Mouse (Mus musculus): ENCODE results near the gene Col17a1. TPM values are rescaled to one million over a fixed set of nuclear protein-coding genes. Genes with fewer than 3 reads are reported as not detected.

Col17a1 gene
- polyA plus RNA-seq, 1 experiment: 20.2 TPM

GRCm38 (mm10) chr19:47710376-47710775 lies 18.5 kb upstream of the Col17a1 start:
- H3K4me3 ChIP-seq (replicated peaks; ENCODE audit: extremely low read depth, low read depth, low read length): no peak overlapping the region
- no peaks in the 10 kb centered on the region for H3K4me1 ChIP-seq (ENCODE audit: control insufficient read depth, insufficient read depth, low read length)
- WGBS: 79% methylated on average over 4 of the region's 4 CpGs
- TF ChIP-seq CTCF (IDR thresholded peaks at IDR 0.05; ENCODE audit: insufficient read depth, low read length) (no peak), POLR2A (IDR thresholded peaks at IDR 0.05; ENCODE audit: borderline replicate concordance, extremely low read depth, low read depth, low read length) (no peak)
- DNase-seq: no peak

DNA sequence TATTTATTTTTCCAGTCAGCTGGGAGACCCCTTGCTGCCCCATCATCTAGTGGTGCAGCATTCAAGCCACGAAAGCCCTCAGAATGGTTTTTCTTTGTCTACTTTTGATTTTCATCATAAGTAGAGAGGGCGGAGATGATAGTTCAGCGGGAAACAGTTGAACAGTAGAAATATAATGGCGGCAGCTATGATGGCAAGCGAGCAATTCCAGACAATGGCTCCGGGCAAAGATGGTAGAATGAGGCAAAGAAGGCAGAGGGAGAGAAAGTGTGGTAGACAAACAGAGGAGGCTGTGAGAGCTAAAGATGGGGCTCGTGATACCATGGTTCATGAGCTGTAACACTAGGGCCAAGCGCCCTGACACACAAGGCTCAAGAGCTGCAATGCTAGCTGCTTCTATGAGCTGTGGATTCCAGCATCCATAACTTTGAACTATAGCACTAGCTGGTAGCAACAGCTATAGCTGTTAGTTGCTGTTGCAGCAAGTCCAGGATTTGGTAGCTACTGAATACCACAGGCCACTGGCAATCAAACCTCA lies 13.9 kb upstream of the Col17a1 start:
- Histone ChIP-seq H3K4me1 (ENCODE audit: control insufficient read depth, insufficient read depth, low read length) (no peaks in the 10 kb centered on the region), H3K4me3 (replicated peaks; ENCODE audit: extremely low read depth, low read depth, low read length) (no peak overlapping the region)
- WGBS: 90% methylated on average over 8 of the region's 8 CpGs
- no peak for DNase-seq
- TF ChIP-seq CTCF (IDR thresholded peaks at IDR 0.05; ENCODE audit: insufficient read depth, low read length) (no peak), POLR2A (IDR thresholded peaks at IDR 0.05; ENCODE audit: borderline replicate concordance, extremely low read depth, low read depth, low read length) (no peak)

DNA sequence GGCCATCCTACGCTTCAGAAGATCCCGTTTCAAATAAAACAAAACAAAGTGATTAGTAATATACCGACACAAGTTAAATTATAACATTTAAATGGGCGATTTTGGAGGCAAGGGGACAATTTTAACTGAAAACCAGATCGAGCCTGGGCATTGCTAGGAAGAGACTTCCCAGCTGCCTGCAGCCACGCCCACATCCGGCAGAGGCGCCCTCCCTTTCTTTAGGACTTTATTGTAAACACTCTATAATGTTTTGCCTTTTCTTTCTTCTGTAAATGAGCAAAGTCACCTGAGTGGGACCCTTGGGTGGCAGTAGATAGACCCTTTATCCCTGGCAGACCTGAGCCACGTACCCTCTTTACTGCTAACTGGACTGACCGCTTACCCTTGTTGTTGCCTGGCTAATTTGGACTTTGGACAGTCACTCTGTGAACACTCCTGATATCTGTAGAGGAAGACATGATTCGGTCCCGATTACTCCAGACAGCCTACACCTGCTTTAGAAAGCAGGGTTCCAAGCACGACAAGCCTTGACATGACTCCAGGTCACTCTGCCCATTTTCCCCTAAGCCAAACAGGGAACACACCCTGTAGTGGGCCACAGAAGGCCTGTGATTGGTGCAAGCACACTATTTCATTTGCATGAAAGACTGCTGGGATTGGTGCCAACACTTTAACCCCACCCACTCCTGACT lies 13.3 kb upstream of the Col17a1 start:
- no peak for DNase-seq
- Histone ChIP-seq H3K4me1 (ENCODE audit: control insufficient read depth, insufficient read depth, low read length) (no peaks in the 10 kb centered on the region), H3K4me3 (replicated peaks; ENCODE audit: extremely low read depth, low read depth, low read length) (no peak overlapping the region)
- TF ChIP-seq POLR2A (IDR thresholded peaks at IDR 0.05; ENCODE audit: borderline replicate concordance, extremely low read depth, low read depth, low read length): no peak
- TF ChIP-seq CTCF (IDR thresholded peaks at IDR 0.05; ENCODE audit: insufficient read depth, low read length): no peak
- 61% methylated on average over 13 of the region's 13 CpGs for WGBS

DNA sequence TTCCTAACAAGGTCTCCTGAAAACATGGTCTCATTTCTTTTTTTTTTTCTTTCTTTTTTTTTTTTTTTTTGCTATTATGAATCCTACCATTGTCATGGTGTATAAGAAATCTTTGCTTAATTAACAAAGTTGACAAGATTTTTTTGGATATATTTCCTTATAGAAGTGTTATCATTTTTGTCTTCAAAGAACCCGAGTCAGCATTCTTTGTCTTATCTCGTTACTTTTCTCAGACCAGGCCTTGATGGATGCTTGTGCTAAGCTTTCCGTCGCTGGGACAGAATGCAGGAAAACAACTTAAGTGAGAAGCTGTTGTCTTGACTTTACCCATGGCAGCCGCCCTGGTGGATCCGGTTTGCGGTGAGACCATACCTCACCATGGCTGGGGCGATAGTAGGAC lies 8.6 kb upstream of the Col17a1 start:
- WGBS: 86% methylated on average over 8 of the region's 8 CpGs
- no peak for TF ChIP-seq CTCF (IDR thresholded peaks at IDR 0.05; ENCODE audit: insufficient read depth, low read length)
- TF ChIP-seq POLR2A (IDR thresholded peaks at IDR 0.05; ENCODE audit: borderline replicate concordance, extremely low read depth, low read depth, low read length): no peak
- DNase-seq: no peak
- Histone ChIP-seq H3K4me1 (ENCODE audit: control insufficient read depth, insufficient read depth, low read length) (no peaks in the 10 kb centered on the region), H3K4me3 (replicated peaks; ENCODE audit: extremely low read depth, low read depth, low read length) (no peak overlapping the region)

GRCm38 (mm10) chr19:47699743-47700142 lies 7.8 kb upstream of the Col17a1 start:
- 45% methylated on average over 9 of the region's 9 CpGs for WGBS
- DNase-seq: no peak
- TF ChIP-seq CTCF (IDR thresholded peaks at IDR 0.05; ENCODE audit: insufficient read depth, low read length): no peak
- TF ChIP-seq POLR2A (IDR thresholded peaks at IDR 0.05; ENCODE audit: borderline replicate concordance, extremely low read depth, low read depth, low read length): no peak
- no peak overlapping the region for H3K4me3 ChIP-seq (replicated peaks; ENCODE audit: extremely low read depth, low read depth, low read length)
- H3K4me1 ChIP-seq (ENCODE audit: control insufficient read depth, insufficient read depth, low read length): no peaks in the 10 kb centered on the region

DNA sequence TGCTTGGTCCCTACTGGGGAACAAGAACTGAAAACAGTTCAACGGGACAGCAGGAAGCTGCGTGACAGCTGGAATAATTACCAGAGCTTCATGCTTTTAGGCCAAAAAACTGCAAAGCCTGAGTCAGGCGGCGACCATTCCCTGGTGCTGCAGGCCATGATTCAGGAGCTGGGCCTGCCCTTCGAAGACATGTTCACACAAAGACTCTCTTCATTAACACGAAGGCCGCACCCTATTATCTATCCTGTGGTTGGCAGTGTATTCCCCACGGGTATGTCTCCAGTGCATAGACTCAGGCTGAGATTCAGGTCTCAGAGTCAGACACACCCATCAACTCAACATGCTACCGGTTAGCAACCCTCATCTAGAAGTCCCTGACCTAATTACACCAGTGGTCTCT lies 6.4 kb upstream of the Col17a1 start:
- TF ChIP-seq CTCF (IDR thresholded peaks at IDR 0.05; ENCODE audit: insufficient read depth, low read length) (no peak), POLR2A (IDR thresholded peaks at IDR 0.05; ENCODE audit: borderline replicate concordance, extremely low read depth, low read depth, low read length) (no peak)
- no peaks in the 10 kb centered on the region for H3K4me1 ChIP-seq (ENCODE audit: control insufficient read depth, insufficient read depth, low read length)
- no peak for DNase-seq
- no peak overlapping the region for H3K4me3 ChIP-seq (replicated peaks; ENCODE audit: extremely low read depth, low read depth, low read length)
- 75% methylated on average over 9 of the region's 9 CpGs for WGBS

- WGBS: 68% methylated on average over 11 of the region's 11 CpGs
Observed at GRCm38 (mm10) chr19:47697067-47697466, 5.2 kb upstream of the Col17a1 start.

GRCm38 (mm10) chr19:47696411-47696810 lies 4.5 kb upstream of the Col17a1 start:
- no peak for DNase-seq
- 93% methylated on average over 8 of the region's 8 CpGs for WGBS
- Histone ChIP-seq H3K4me1 (ENCODE audit: control insufficient read depth, insufficient read depth, low read length) (no peaks in the 10 kb centered on the region), H3K4me3 (replicated peaks; ENCODE audit: extremely low read depth, low read depth, low read length) (no peak overlapping the region)
- TF ChIP-seq CTCF (IDR thresholded peaks at IDR 0.05; ENCODE audit: insufficient read depth, low read length) (no peak), POLR2A (IDR thresholded peaks at IDR 0.05; ENCODE audit: borderline replicate concordance, extremely low read depth, low read depth, low read length) (no peak)

More at GRCm38 (mm10) chr19:47697067-47697466, 5.2 kb upstream of the Col17a1 start:
- no peak for DNase-seq
- Histone ChIP-seq H3K4me1 (ENCODE audit: control insufficient read depth, insufficient read depth, low read length) (no peaks in the 10 kb centered on the region), H3K4me3 (replicated peaks; ENCODE audit: extremely low read depth, low read depth, low read length) (no peak overlapping the region)
- no peak for TF ChIP-seq POLR2A (IDR thresholded peaks at IDR 0.05; ENCODE audit: borderline replicate concordance, extremely low read depth, low read depth, low read length)
- no peak for TF ChIP-seq CTCF (IDR thresholded peaks at IDR 0.05; ENCODE audit: insufficient read depth, low read length)

- TF ChIP-seq POLR2A (IDR thresholded peaks at IDR 0.05; ENCODE audit: borderline replicate concordance, extremely low read depth, low read depth, low read length) (no peak), CTCF (IDR thresholded peaks at IDR 0.05; ENCODE audit: insufficient read depth, low read length) (no peak)
- WGBS: 66% methylated on average over 6 of the region's 6 CpGs
- no peak overlapping the region for H3K4me3 ChIP-seq (replicated peaks; ENCODE audit: extremely low read depth, low read depth, low read length)
- no peak for DNase-seq
- H3K4me1 ChIP-seq (ENCODE audit: control insufficient read depth, insufficient read depth, low read length): no peaks in the 10 kb centered on the region
Observed at GRCm38 (mm10) chr19:47695725-47696124, 3.8 kb upstream of the Col17a1 start.

DNA sequence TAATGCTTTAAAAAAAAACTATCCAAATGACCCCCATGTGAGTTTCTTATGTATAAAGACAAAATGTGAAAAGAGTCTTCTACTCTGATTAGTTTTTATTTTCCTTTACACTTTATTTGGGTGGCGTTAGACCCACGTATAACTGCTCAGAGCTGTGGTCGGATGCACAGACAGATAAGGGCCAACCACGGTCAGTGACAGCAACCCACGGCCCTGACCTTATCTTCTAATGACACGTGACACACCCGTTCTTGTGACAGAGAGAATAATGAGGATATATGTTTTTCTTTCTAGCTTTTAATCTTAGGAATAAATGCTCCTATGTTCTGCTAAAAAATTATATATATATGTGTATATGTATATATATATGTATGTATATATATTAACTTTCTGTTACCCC lies 2.3 kb downstream of the Col17a1 start:
- Histone ChIP-seq H3K4me1 (ENCODE audit: control insufficient read depth, insufficient read depth, low read length) (no peaks in the 10 kb centered on the region), H3K4me3 (replicated peaks; ENCODE audit: extremely low read depth, low read depth, low read length) (no peak overlapping the region)
- WGBS: 67% methylated on average over 7 of the region's 7 CpGs
- no peak for DNase-seq
- no peak for TF ChIP-seq CTCF (IDR thresholded peaks at IDR 0.05; ENCODE audit: insufficient read depth, low read length)
- no peak for TF ChIP-seq POLR2A (IDR thresholded peaks at IDR 0.05; ENCODE audit: borderline replicate concordance, extremely low read depth, low read depth, low read length)
